Mouse (Mus musculus) intestine, postnatal 0 days (tissue): ENCODE measurements around the gene Unc5cl. TPM values are rescaled to one million over a fixed set of nuclear protein-coding genes. Genes with fewer than 3 reads are reported as not detected.

ENCODE experiments used
- ATAC-seq: fragments of 200-750 bp; cut with Nextera tagmentation; 2 replicates; pipeline ENCODE4 v1.8.0; 2017; ENCODE audit warnings: mild to moderate bottlenecking, moderate TSS enrichment, moderate library complexity
- H3K27ac ChIP-seq: fragments of 300-500 bp; sonication (generic); 2 replicates; pipeline ENCODE4 v1.5.1; 2014; ENCODE audit warnings: mild to moderate bottlenecking, low read depth, low read length, moderate library complexity
- H3K27me3 ChIP-seq: fragments of 300-500 bp; sonication (generic); replicated peaks from 2 replicates; pipeline ENCODE4 v1.6.1; 2014; ENCODE audit warnings: low read length, mixed read lengths; ENCODE audit not compliant: control insufficient read depth, insufficient read depth
- H3K36me3 ChIP-seq: fragments of 300-500 bp; sonication (generic); 2 replicates; pipeline ENCODE4 v1.6.1; 2014; ENCODE audit warnings: mild to moderate bottlenecking, moderate library complexity; ENCODE audit not compliant: control insufficient read depth, insufficient read depth
- H3K4me1 ChIP-seq: fragments of 300-500 bp; sonication (generic); replicated peaks from 2 replicates; pipeline ENCODE4 v1.6.1; 2014; ENCODE audit warnings: antibody characterized with exemption, low read length, mixed read lengths; ENCODE audit not compliant: control insufficient read depth, insufficient read depth
- H3K4me2 ChIP-seq: fragments of 300-500 bp; sonication (generic); replicated peaks from 2 replicates; pipeline ENCODE4 v1.6.1; 2014; ENCODE audit warnings: low read depth, mild to moderate bottlenecking, moderate library complexity
- H3K4me3 ChIP-seq: fragments of 300-500 bp; sonication (generic); 2 replicates; pipeline ENCODE4 v1.5.1; 2014; ENCODE audit warnings: low read depth, low read length
- H3K9ac ChIP-seq: fragments of 300-500 bp; sonication (generic); 2 replicates; pipeline ENCODE4 v1.6.1; 2014; ENCODE audit warnings: mild to moderate bottlenecking, low read depth, low read length
- H3K9me3 ChIP-seq: fragments of 300-500 bp; sonication (generic); 2 replicates; pipeline ENCODE4 v1.6.1; 2016; ENCODE audit warnings: mixed run types; ENCODE audit not compliant: control insufficient read depth
- CTCF ChIP-seq: sonication (generic); IDR thresholded peaks from 2 replicates; pipeline ENCODE4 v1.5.1; 2016; ENCODE audit warnings: low read depth, mild to moderate bottlenecking, control low read depth, antibody characterized with exemption, moderate library complexity
- WGBS: fragments of 180-500 bp; shearing (Covaris S2); extraction: QIAGEN DNeasy Blood & Tissue Kit; methylation state at CpG from one replicate; pipeline ENCODE4 v1.1.7; 2014; 5-methylcytosine and 5-hydroxymethylcytosine counted together
- polyA plus RNA-seq: library from polyadenylated mRNA; unstranded; fragments of >200 nt; fragmentation: Nextera tagmentation; extraction: Ambion mirVana; gene quantifications from 2 replicates; pipeline ENCODE4 v1.2.1, GENCODE M21; 2015

Gene Unc5cl
- polyA plus RNA-seq, 1 experiment from 2014 or later = 28.4 TPM

DNA sequence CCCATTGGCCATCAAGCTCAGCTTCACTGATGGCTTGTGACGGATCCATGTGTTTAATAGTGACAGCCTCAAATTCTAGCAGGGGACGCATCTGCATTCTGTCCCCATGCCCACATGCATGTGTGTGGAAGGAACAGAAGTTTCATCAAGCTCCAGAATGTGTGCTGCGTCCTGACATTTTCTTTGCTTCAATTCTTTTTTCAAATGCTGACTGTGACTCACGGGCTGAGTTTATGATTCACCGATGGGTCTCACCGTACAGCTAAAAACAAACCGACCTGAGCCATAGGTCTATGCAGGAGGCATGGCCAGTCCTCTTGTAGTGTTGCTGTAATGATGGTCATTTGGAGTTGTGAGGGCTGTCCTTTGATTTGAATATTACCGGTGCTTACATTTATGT is 110.2 kb downstream of the Unc5cl start:
- H3K9me3 ChIP-seq = no peaks in the 10 kb centered on the region
- no peak overlapping the region for H3K4me2 ChIP-seq
- H3K36me3 ChIP-seq = no peaks in the 10 kb centered on the region
- no peaks in the 10 kb centered on the region for H3K27me3 ChIP-seq
- H3K9ac ChIP-seq = no peak overlapping the region
- ATAC-seq = no peak
- TF ChIP-seq CTCF = no peak
- H3K4me1 ChIP-seq = no peaks in the 10 kb centered on the region
- WGBS = 87% methylated on average over 8 of the region's 8 CpGs
- H3K4me3 ChIP-seq = no peak overlapping the region
- H3K27ac ChIP-seq = no peak overlapping the region

DNA sequence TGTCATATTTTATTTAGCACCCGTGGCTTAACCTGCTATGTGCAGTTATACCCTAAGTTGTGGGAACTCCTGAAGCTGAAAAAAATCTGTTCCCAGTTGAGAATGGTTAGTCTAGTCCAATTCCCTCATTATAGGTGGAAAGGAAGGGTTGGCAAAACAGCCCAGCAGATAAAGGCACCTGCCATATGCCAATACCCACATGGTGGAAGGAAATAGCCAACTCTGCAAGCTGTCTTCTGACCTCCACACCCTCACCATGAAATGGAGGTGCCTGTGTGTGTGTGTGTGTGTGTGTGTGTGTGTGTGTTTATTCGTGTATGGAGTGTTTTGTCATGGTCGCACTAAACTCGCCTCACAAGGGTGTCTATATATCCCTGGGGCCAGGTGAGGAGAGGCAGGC is 115.0 kb downstream of the Unc5cl start:
- no peak for TF ChIP-seq CTCF
- H3K27ac ChIP-seq = no peak overlapping the region
- no peaks in the 10 kb centered on the region for H3K4me1 ChIP-seq
- H3K9ac ChIP-seq = no peak overlapping the region
- WGBS = 83% methylated on average over 4 of the region's 4 CpGs
- H3K4me3 ChIP-seq = no peak overlapping the region
- no peaks in the 10 kb centered on the region; the same call in 1 of the 2 replicates for H3K36me3 ChIP-seq
- H3K4me2 ChIP-seq = no peak overlapping the region
- H3K27me3 ChIP-seq = no peaks in the 10 kb centered on the region
- ATAC-seq = no peak
- no peaks in the 10 kb centered on the region for H3K9me3 ChIP-seq

DNA sequence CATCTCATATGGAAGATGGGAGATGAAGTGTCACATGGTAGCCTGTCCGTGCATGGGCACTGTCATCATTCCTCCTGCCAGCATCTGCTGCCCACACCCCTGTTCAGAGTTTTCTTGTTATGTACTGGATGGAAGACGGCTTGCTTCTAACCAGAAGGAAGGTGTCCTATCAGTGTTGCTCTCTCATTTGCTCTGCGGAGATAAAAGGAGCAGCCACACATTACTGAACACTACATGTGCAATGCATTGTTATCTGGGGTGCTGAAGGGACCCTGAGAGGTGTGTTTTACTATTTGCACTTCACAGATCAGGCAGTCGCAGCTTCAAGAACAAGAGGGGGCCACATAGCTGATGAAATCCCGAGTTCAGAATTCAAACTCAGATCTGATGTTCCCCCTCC is 126.5 kb downstream of the Unc5cl start:
- H3K36me3 ChIP-seq = no peaks in the 10 kb centered on the region
- no peak overlapping the region for H3K4me3 ChIP-seq
- H3K27me3 ChIP-seq = no peaks in the 10 kb centered on the region
- H3K4me1 ChIP-seq = no peaks in the 10 kb centered on the region
- H3K9ac ChIP-seq = no peak overlapping the region
- TF ChIP-seq CTCF = no peak
- H3K27ac ChIP-seq = no peak overlapping the region
- ATAC-seq = no peak
- 78% methylated on average over 5 of the region's 5 CpGs for WGBS
- no peak overlapping the region for H3K4me2 ChIP-seq
- no peaks in the 10 kb centered on the region for H3K9me3 ChIP-seq

DNA sequence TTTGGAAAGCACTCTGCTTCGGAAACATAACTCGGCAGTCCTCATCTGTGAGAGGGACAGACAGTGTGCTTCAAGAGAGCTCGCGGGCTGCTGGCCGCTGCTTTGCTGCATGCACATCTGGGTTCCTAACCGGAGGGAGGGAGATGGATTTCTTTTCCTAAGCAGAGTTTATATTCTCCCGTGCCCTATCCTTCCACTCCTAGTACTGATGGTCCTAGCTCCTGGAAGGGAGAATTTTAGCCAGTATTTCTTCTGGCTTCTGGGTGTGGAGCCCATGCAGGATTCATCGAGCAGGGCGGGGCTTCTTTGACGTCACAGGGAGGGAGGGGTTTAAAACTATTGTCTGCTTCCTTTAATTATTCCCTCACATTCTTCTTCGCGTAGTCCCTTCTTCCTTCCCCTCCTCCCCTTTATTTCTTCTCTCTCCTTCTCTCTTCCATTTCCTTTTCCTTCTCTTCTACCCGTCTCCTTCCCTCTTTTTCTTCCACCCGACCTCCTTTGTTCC is 127.8 kb downstream of the Unc5cl start:
- H3K36me3 ChIP-seq = no peaks in the 10 kb centered on the region
- H3K27ac ChIP-seq = no peak overlapping the region
- no peaks in the 10 kb centered on the region for H3K9me3 ChIP-seq
- 38% methylated on average over 14 of the region's 14 CpGs for WGBS
- H3K9ac ChIP-seq = no peak overlapping the region; the same call in 1 of the 2 replicates
- TF ChIP-seq CTCF = no peak
- H3K27me3 ChIP-seq = no peaks in the 10 kb centered on the region
- no peaks in the 10 kb centered on the region for H3K4me1 ChIP-seq
- H3K4me2 ChIP-seq = peak overlapping the region; percentile 53
- no peak for ATAC-seq
- 0 out of 2 replicates have a peak overlapping the region, but pooled peaks have one; percentile 2 for H3K4me3 ChIP-seq

DNA sequence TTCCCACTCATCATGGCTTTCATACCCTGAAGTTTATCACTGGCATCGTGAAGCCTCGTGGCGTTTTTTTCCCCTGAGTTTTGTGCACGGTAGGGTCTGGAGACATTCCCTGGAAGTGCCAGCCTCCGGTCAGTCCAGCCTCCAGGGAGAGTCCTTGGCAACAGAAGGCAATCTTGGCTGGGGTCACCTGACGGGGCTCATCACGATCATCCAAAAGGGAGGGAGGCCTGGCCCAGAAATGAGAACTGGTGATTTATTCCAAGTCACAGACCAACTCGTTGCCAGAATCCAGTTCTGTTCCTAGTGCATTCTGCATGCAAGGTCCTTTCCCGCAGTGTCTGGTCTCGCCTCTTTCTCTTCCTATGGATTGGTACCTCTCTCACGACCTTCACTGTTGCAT is 128.7 kb downstream of the Unc5cl start:
- no peak overlapping the region for H3K4me3 ChIP-seq
- H3K36me3 ChIP-seq = no peaks in the 10 kb centered on the region
- H3K27me3 ChIP-seq = no peaks in the 10 kb centered on the region
- no peaks in the 10 kb centered on the region for H3K9me3 ChIP-seq
- no peak overlapping the region for H3K27ac ChIP-seq
- H3K4me1 ChIP-seq = no peaks in the 10 kb centered on the region
- no peak for TF ChIP-seq CTCF
- H3K9ac ChIP-seq = no peak overlapping the region
- 88% methylated on average over 11 of the region's 11 CpGs for WGBS
- no peak for ATAC-seq
- no peak overlapping the region for H3K4me2 ChIP-seq

DNA sequence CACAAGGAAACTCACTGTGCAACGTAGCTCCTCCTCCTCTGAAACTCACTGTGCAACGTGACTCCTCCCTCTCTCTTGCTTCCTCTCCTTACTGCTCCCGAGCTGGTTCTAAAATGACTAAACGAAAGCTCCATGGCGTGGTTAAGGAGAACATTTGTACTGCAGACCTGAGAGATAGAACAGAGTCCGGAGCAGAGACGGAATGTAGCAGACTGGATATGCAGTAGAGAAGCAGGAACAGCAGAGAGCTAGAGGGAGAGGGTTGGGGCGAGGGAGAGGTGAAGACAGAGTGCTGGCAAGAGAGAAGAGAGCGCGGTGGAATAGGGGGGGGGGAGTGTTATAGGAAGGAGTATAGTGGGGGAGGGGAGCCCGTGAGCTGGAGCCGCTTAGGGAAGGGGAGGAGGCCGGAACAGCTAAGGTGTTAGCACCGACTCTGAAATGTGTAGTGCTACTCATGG is 131.2 kb downstream of the Unc5cl start:
- no peak for TF ChIP-seq CTCF
- Histone ChIP-seq H3K36me3 (no peaks in the 10 kb centered on the region), H3K27ac (no peak overlapping the region), H3K9ac (no peak overlapping the region), H3K9me3 (no peaks in the 10 kb centered on the region), H3K4me3 (peak overlapping the region; percentile 27), H3K4me1 (no peaks in the 10 kb centered on the region), H3K4me2 (peak overlapping the region; percentile 68), H3K27me3 (no peaks in the 10 kb centered on the region)
- peak; percentile 79 for ATAC-seq
- 5% methylated on average over 14 of the region's 14 CpGs for WGBS

DNA sequence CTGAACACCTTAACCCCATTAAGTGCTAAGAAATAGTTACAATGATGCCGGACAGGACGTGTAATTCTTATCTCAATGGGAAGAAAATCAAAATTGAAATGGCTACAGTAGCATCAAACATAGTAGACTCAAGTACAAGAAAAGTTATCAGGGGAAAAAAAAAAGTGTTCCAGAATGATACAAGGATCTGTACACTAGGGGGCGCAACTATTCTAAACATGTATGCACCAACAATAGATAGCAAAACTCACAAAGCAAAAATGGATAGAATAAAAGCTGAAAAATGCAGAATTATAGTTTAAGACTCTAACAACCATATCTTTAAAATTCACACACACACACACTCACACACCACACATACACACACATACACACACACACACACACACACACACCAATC is 134.0 kb downstream of the Unc5cl start:
- Histone ChIP-seq H3K27ac (no peak overlapping the region), H3K4me1 (no peaks in the 10 kb centered on the region), H3K9ac (no peak overlapping the region), H3K4me3 (no peak overlapping the region), H3K4me2 (no peak overlapping the region), H3K27me3 (no peaks in the 10 kb centered on the region), H3K36me3 (no peaks in the 10 kb centered on the region), H3K9me3 (no peaks in the 10 kb centered on the region)
- ATAC-seq = no peak
- peak; percentile 56 for TF ChIP-seq CTCF
- WGBS = 50% methylated on average over 3 of the region's 3 CpGs

Other genes starting within 250 kb of the Unc5cl start
- gene Trem1, start 222.1 kb upstream of the Unc5cl start, polyA plus RNA-seq = 0.21 and 0.23 TPM in 2 replicates
- not detected in 2 replicates for gene Trem3, start 207.1 kb upstream of the Unc5cl start, polyA plus RNA-seq
- gene Treml4, start 190.6 kb upstream of the Unc5cl start, polyA plus RNA-seq = 1.4 and 2.2 TPM in 2 replicates
- 0.24 TPM in 1 of 2 replicates, not detected in the other for gene Treml2, start 155.4 kb upstream of the Unc5cl start, polyA plus RNA-seq
- gene B430306N03Rik, start 138.8 kb upstream of the Unc5cl start, polyA plus RNA-seq = 0.05 and 0.22 TPM in 2 replicates
- 3.2 and 3.4 TPM in 2 replicates for gene Trem2, start 108.5 kb upstream of the Unc5cl start, polyA plus RNA-seq
- gene Treml1, start 95.0 kb upstream of the Unc5cl start, polyA plus RNA-seq = 0.12 and 0.23 TPM in 2 replicates
- 3.8 and 4.2 TPM in 2 replicates for gene Nfya, start 45.0 kb upstream of the Unc5cl start, polyA plus RNA-seq
- 52.1 and 53.9 TPM in 2 replicates for gene Oard1, start 44.9 kb upstream of the Unc5cl start, polyA plus RNA-seq
- 2.6 TPM in 2 replicates for gene Apobec2, start 22.0 kb upstream of the Unc5cl start, polyA plus RNA-seq
- gene Tspo2, start 3.4 kb upstream of the Unc5cl start, polyA plus RNA-seq = 0.48 and 1.3 TPM in 2 replicates